Mouse (Mus musculus) left cerebral cortex, postnatal 14 days (tissue): ENCODE results near the gene Kcnab2. TPM values are rescaled to one million over a fixed set of nuclear protein-coding genes. Genes with fewer than 3 reads are reported as not detected.

Experiments used
- DNase-seq, 2 experiments: peaks; one replicate each; pipeline ENCODE4 v3.0.0; 2021 to 2022; ENCODE audit warnings: low spot score in 2 of 2, mixed read lengths in 1 of 2
- intact Hi-C: fragments of 180-260 bp; cut with DNase I; formaldehyde crosslinking; loops from one replicate; pipeline ENCODE4 v1.15.1; 2025
- total RNA-seq, 2 experiments: library from RNA; stranded (reverse); gene quantifications; 2 replicates each; pipeline ENCODE4 v1.2.3; 2021

Kcnab2 gene
- total RNA-seq, 2 experiments from 2014 or later, result 216 to 228 TPM

- intact Hi-C loops, result no loop called here
- DNase-seq, result no peak
Measured at GRCm38 (mm10) chr4:152457673-152458072, 20.0 kb downstream of the Kcnab2 start.

DNA sequence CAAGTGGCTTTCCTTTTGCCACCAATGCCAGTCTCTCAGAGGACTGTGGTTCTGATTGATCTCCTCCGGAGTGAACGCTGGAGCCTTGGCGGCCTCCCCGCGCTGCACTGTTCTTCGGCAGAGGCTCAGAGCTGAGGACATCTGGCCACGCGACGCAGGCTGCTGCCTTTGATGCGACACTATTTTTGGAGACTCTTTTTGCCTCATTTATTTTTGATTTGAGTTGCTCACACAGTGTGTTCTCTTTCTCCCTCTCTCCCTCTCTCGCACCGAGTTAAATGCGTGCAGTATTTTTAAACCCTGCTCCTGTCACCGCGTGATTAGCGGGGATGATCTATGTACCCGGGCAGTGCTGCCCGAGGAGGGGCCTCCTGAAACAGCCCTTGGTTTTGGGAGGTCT, 21.1 kb downstream of the Kcnab2 start:
- peak; percentile 79 to 88 for DNase-seq
- intact Hi-C loops, result no loop called here

- intact Hi-C loops, result no loop called here
- no peak for DNase-seq
Measured at GRCm38 (mm10) chr4:152454153-152454552, 23.5 kb downstream of the Kcnab2 start.

- intact Hi-C loops, result no loop called here
- peak; percentile 80 to 94 for DNase-seq
Measured at GRCm38 (mm10) chr4:152453079-152453478, 24.6 kb downstream of the Kcnab2 start.

GRCm38 (mm10) chr4:152451371-152451770, 26.3 kb downstream of the Kcnab2 start:
- DNase-seq, result no peak
- intact Hi-C loops, result no loop called here

- intact Hi-C loops, result no loop called here
- no peak for DNase-seq
Measured at GRCm38 (mm10) chr4:152448666-152449018, 29.0 kb downstream of the Kcnab2 start.

DNA sequence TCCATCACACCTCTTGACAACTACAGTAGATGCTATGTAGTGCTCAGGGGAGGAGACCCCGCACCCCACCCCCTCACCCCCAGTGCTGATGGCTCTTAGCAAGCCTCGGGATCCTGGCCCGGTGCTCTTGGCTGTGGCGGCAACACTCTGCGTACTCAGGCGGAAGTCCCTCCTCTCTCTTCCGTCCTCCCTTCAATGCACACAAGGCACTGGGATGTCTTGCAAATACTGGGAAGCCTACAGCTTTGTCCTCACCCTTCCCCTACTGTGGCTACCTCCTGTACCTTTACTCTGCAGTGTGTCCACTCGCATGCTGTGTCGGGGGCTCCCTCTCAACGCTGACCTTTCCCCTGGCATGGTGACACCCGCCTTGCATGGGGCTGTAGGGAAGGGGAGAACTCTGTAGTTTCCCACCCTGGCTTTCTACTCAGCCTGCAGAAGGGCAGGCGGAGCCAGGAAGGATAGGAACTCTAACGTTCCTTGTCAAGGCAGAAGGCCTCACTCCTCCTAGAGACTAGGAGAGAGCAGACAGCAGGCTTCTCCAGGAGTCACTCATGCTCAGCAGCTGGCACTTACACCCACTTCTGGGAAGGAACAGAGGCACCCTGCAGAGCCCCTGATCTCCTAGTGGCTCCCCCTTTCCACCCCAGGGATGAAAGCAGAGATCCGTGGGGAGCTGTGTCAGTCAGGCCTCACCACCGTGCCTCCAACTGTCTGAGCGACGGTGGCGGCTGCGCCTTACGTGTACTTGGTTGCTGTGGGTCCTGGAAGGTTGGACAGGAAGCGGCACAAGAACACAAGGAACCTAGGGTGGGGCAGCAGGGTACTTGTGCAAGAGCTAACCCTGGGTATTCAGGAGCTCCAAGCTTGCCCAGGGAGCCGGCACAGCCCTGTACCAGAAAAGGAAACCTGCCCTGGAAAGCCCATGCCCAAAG, 29.7 kb downstream of the Kcnab2 start:
- DNase-seq, result peak in 1 of 2 experiments; percentile 52
- intact Hi-C loops, result no loop called here

DNA sequence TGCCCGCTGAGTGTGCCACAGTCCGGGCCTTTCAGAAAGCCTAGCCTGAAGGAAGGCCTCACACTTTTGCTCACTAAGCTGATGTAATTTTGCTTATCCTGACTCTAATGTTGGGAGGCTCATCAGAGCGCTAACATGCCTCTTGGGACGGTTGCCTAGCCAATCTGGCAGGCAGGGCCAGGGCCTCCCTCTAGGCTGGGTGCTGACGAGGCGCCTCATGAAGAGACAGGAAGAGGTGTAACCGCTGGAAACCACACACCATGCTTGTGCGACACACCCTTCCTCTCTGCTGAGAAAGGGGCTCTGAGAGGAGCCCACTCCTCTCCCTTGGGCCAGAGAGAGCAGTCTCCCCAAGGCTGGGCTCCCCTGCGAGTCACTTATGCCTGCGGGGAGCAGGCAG, 31.5 kb downstream of the Kcnab2 start:
- DNase-seq, result no peak
- intact Hi-C loops, result no loop called here

- intact Hi-C loops, result no loop called here
- DNase-seq, result no peak
Measured at GRCm38 (mm10) chr4:152441536-152441935, 36.1 kb downstream of the Kcnab2 start.

DNA sequence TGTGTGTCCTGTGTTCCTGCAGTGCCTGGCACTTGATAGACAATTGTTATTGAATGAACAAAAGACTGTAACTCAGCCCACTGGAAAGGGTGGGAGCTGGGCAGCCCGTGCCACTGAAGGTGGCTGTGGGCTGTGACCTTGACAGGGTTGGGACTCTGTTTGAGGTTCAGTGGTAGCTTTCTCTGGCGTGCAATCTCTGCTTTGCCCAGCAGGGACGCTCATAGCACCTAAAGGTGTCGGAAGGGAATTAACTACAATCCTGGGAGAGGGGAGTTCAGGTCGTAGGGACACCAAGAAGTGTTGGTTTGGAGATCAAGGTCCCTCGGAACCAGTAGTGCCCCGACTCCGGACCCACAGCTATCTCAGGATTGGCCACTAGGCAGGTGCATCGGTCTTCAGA, 36.8 kb downstream of the Kcnab2 start:
- intact Hi-C loops, result no loop called here

GRCm38 (mm10) chr4:152435255-152435654, 42.4 kb downstream of the Kcnab2 start:
- DNase-seq, result peak; percentile 83 to 87
- intact Hi-C loops, result loop anchor here (2.0 kb wide), 1 partner anchor 94 kb away; no protein-coding TSS in a partner anchor

More for the DNA sequence above, 36.8 kb downstream of the Kcnab2 start:
- DNase-seq, result peak in 1 of 2 experiments; percentile 45

GRCm38 (mm10) chr4:152434836-152435235, 42.8 kb downstream of the Kcnab2 start:
- peak; percentile 95 to 96 for DNase-seq
- intact Hi-C loops, result loop anchor here (2.0 to 5.0 kb wide), 2 partner anchors 94 to 268 kb away; no protein-coding TSS in a partner anchor

DNA sequence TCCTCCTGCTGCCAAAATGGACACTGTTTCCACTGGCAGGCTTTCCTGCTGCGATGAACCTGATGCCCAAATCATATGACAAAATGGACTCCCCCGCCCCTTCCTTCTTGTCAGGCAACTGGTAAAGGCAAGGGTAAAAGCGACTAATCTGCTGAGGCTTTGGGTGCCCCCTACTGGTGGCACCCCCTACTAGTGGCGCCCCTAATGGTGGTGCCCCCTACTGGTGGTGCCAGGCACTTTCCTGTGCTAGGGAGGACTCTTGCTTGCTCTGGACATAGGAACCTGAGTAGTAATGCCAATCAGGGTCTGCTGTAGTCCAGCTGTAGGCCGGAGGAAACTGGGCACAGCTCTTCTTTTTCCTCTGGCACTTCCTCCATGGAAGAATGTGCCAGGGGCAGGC, 45.4 kb downstream of the Kcnab2 start:
- intact Hi-C loops, result loop anchor here (5.0 kb wide), 1 partner anchor 265 kb away; no protein-coding TSS in a partner anchor
- DNase-seq, result peak; percentile 55 to 67

DNA sequence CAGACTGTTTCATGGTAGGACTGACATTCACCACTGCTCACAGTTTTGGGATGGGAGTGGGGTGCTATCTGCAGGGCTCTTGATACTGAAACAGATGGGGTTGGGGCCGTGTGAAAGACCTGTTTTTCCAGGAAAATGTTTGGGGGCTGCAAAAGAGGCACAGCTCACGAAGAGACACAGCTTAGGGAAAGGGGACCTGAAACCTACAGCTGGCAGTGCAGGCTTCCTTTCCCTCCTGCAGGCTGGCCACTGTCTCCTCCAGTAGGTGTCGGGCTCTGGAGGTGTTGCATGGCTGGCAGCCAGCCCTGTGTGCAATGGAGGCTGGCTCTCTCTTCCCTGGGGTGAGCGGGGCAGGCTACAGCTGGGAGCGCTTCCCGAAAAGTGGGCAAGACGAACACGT, 49.4 kb downstream of the Kcnab2 start:
- intact Hi-C loops, result no loop called here
- no peak for DNase-seq

GRCm38 (mm10) chr4:152424922-152425321, 52.7 kb downstream of the Kcnab2 start:
- no peak for DNase-seq
- intact Hi-C loops, result no loop called here

DNA sequence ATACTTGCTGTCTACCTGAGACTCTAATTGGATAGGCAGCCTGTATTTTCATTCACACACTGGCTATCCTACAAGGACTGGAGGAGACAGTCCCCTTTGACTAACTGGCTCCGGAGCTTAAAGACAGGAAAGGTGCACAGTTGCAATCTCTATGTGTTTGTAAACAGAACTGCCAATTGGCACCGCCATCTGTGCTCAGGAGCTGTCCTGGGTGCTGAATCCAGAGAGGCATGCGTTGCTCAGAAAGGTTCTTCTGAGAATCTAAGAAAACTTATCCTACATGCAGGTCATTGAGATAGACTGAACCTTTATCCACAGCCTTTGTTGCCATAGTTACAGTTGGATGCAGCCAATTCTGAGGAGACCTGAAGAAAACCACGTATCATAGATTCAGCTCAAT, 53.3 kb downstream of the Kcnab2 start:
- intact Hi-C loops, result no loop called here

DNA sequence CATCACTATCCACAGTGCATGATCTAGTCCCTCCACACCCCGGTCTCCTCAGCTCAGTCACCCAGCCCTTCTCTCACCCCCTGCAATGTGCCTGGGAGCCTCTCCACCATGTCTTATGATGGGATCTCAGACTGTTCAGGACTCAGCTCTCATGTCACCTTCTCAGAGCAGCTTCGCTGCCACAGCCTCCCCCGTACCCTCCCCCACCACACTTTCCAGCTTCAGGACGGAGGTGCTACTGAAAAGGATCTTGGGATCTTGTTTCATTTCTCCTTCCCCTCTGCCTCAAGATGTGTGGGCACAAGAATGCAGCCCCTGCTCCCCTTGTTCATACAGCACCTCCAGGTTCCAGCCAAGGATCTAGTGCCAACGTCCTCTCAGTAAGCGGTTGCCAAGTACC, 54.1 kb downstream of the Kcnab2 start:
- intact Hi-C loops, result no loop called here
- DNase-seq, result no peak

More for the DNA sequence above, 53.3 kb downstream of the Kcnab2 start:
- no peak for DNase-seq

- intact Hi-C loops, result no loop called here
Measured at GRCm38 (mm10) chr4:152418229-152419060, 59.2 kb downstream of the Kcnab2 start.

GRCm38 (mm10) chr4:152412524-152413080, 65.1 kb downstream of the Kcnab2 start:
- intact Hi-C loops, result no loop called here

More at GRCm38 (mm10) chr4:152418229-152419060, 59.2 kb downstream of the Kcnab2 start:
- DNase-seq, result no peak

GRCm38 (mm10) chr4:152410961-152411360, 66.7 kb downstream of the Kcnab2 start:
- DNase-seq, result no peak
- intact Hi-C loops, result no loop called here

More at GRCm38 (mm10) chr4:152412524-152413080, 65.1 kb downstream of the Kcnab2 start:
- no peak for DNase-seq
